In the genomic region with DNA sequence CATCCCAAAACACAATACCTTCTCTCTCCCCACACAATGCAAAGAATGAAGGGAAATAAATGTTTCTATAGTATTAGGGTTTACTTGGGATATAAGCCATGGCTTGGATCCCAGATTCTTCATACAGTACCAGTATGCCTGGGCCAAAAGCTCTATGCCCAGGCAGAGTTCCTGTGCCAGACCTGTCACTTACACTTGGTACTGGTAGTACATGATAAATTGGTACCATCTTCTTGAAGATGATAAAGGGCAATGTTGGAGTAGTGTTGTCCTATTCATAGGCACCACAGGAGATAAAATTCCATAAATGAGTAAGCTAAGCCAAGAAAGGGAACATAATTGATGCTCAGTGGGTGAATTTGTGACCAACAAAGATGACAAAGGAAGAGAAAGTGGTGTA, we compare ENCODE assay signal across 17 mouse cellular contexts.
"Had no signal": no experiment of that assay in that cellular context is flagged by ENCODE, and none has a peak within 500 bp of the region (broad histone marks: within the 10 kb centered on the region; RNA-seq: fewer than 3 reads in every experiment).

No protein-coding gene starts in this region.

- H3K4me1 ChIP-seq: limb, embryonic 10.5 days; limb, embryonic 13.5 days; liver, embryonic 12.5 days; liver, embryonic 15.5 days; lung, embryonic 15.5 days; megakaryocyte, embryonic 14.5 days had no signal

- H3K27me3 ChIP-seq: limb, embryonic 13.5 days; liver, embryonic 12.5 days; liver, embryonic 15.5 days; lung, embryonic 15.5 days; megakaryocyte, embryonic 14.5 days had no signal

- DNase-seq: kidney, postnatal 14 days; kidney, postnatal 4 days; liver; lung, adult 18-20 months; lung, postnatal 10 days; lung, postnatal 36 days; midbrain, embryonic 14.5 days; thymus, adult 2 months; thymus, postnatal 14 days; thymus, postnatal 4 days had no signal

- H3K4me2 ChIP-seq: limb, embryonic 13.5 days; liver, embryonic 12.5 days; liver, embryonic 15.5 days; lung, embryonic 15.5 days; midbrain, embryonic 11.5 days had no signal

- H3K27ac ChIP-seq: limb, embryonic 10.5 days; limb, embryonic 13.5 days; liver, embryonic 12.5 days; liver, embryonic 15.5 days; lung, embryonic 15.5 days had no signal

- H3K4me3 ChIP-seq: limb, embryonic 10.5 days; limb, embryonic 13.5 days; liver, embryonic 12.5 days; liver, embryonic 15.5 days; lung, embryonic 15.5 days; megakaryocyte, embryonic 14.5 days had no signal

- H3K36me3 ChIP-seq: limb, embryonic 10.5 days; limb, embryonic 13.5 days; liver, embryonic 12.5 days; liver, embryonic 15.5 days; lung, embryonic 15.5 days had no signal

- H3K9ac ChIP-seq: limb, embryonic 13.5 days; liver, embryonic 12.5 days; liver, embryonic 15.5 days; lung, embryonic 15.5 days had no signal

- ATAC-seq: liver, embryonic 12.5 days had no signal

- H3K9me3 ChIP-seq: limb, embryonic 10.5 days; limb, embryonic 13.5 days; liver, embryonic 12.5 days; liver, embryonic 15.5 days; lung, embryonic 15.5 days had no signal
